Mouse (Mus musculus): ENCODE results near the gene Kcnf1. TPM values are rescaled to one million over a fixed set of nuclear protein-coding genes. Genes with fewer than 3 reads are reported as not detected.

Kcnf1 gene
- polyA plus RNA-seq, 1 experiment: not detected

DNA sequence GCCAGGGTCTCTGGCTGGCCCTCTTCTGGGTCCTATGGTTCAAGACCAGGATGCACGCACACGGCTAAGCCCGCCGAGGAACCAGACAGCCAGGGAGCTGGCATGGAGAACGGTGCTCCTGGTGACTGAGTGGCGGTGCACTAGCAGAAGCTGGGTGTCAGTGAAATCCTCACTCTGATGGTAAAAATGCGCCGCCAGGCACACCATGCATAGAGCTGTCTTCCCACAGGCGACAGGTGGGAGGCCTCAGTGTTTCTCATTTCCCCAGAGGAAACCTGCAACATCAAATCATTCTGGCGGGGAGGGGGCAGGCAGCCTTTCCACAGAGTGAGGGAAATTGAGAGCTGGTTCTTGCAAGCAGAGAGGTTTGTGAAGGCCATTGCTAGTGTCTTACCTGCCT lies 6.3 kb downstream of the Kcnf1 start:
- Histone ChIP-seq H3K9me3 (peaks cover 21% of the 10 kb centered on the region), H3K36me3 (replicated peaks; ENCODE audit: low read length) (no peaks in the 10 kb centered on the region), H3K4me3 (replicated peaks) (no peak overlapping the region), H3K4me1 (no peaks in the 10 kb centered on the region; the same call in 1 of the 2 replicates), H3K27me3 (replicated peaks) (peaks cover 27% of the 10 kb centered on the region)
- TF ChIP-seq FLI1 (IDR thresholded peaks at IDR 0.05; ENCODE audit: low read length) (no peak), GATA1 (IDR thresholded peaks at IDR 0.05; ENCODE audit: borderline replicate concordance, low read length) (no peak)

- Histone ChIP-seq H3K36me3 (replicated peaks; ENCODE audit: low read length) (no peaks in the 10 kb centered on the region), H3K4me3 (replicated peaks) (no peak overlapping the region), H3K9me3 (peaks cover 13% of the 10 kb centered on the region), H3K4me1 (no peaks in the 10 kb centered on the region), H3K27me3 (replicated peaks) (peaks cover 4% of the 10 kb centered on the region)
- TF ChIP-seq FLI1 (IDR thresholded peaks at IDR 0.05; ENCODE audit: low read length) (no peak), GATA1 (IDR thresholded peaks at IDR 0.05; ENCODE audit: borderline replicate concordance, low read length) (no peak)
Measured at GRCm38 (mm10) chr12:17166116-17166515, 10.6 kb downstream of the Kcnf1 start.

DNA sequence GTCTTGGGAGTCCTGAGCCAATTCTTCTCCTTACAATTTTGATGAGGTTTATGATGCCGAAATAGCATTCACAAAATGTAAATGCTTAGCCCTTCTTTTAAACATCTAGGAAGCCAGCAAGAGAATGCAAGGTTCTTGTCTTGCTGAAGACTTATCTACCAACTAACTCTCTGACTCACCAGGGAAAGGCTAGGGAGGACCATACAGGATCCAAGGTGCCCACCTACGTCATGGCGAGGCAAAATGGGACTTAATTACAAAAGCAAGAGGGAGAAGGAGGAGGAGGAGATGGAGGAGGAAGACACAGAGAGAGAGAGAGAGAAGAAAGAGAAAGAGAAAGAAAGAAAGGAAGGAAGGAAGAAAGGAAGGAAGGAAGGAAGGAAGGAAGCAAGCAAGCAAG lies 12.7 kb downstream of the Kcnf1 start:
- no peaks in the 10 kb centered on the region for H3K36me3 ChIP-seq (replicated peaks; ENCODE audit: low read length)
- peaks cover 17% of the 10 kb centered on the region for H3K9me3 ChIP-seq
- no peak overlapping the region for H3K4me3 ChIP-seq (replicated peaks)
- H3K27me3 ChIP-seq (replicated peaks): peaks cover 4% of the 10 kb centered on the region
- no peak for TF ChIP-seq GATA1 (IDR thresholded peaks at IDR 0.05; ENCODE audit: borderline replicate concordance, low read length)
- no peak for TF ChIP-seq FLI1 (IDR thresholded peaks at IDR 0.05; ENCODE audit: low read length)
- H3K4me1 ChIP-seq: no peaks in the 10 kb centered on the region

DNA sequence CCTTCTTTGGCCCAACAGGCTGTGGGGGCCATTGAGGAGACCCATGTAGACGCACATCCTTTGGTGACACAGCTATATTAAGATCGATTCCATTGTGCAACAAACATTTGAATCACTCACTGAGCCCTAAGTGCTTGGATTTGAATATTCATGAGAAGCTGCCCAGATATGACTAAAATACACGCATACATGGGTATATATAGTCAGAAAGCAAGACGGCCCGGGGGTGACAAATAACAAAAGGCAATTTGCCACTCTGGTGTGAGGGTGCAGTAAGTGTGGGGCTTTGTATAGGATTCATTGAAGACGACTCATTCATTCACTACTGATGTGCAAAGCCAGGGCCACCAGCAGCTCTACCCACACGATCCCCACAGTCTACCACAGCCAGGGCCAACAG lies 17.1 kb downstream of the Kcnf1 start:
- H3K4me3 ChIP-seq (replicated peaks): no peak overlapping the region
- H3K36me3 ChIP-seq (replicated peaks; ENCODE audit: low read length): no peaks in the 10 kb centered on the region
- H3K9me3 ChIP-seq: peaks cover 4% of the 10 kb centered on the region; the same call in 1 of the 2 replicates
- no peaks in the 10 kb centered on the region for H3K27me3 ChIP-seq (replicated peaks)
- no peaks in the 10 kb centered on the region for H3K4me1 ChIP-seq
- no peak for TF ChIP-seq FLI1 (IDR thresholded peaks at IDR 0.05; ENCODE audit: low read length)
- no peak for TF ChIP-seq GATA1 (IDR thresholded peaks at IDR 0.05; ENCODE audit: borderline replicate concordance, low read length)

DNA sequence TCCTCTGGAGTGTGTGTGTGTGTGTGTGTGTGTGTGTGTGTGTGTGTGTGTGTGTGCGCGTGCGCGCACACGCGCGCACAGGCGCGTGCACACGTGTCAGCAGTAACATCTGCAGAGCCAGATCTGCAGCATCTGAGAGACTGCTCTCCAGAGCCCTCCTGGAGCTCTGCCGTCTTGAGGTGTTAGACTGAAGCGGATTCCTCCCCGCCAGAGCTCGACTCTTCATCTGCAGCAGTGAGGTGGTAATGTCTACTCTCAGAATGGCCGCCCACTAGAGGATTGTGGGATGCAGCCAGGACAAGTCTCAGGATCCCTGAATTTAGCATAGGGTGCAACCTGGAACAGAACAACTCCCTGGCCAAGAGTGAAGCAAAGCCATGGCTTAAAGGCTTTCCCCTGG lies 19.1 kb downstream of the Kcnf1 start:
- no peaks in the 10 kb centered on the region for H3K36me3 ChIP-seq (replicated peaks; ENCODE audit: low read length)
- H3K27me3 ChIP-seq (replicated peaks): no peaks in the 10 kb centered on the region
- H3K4me1 ChIP-seq: peaks cover 2% of the 10 kb centered on the region; the same call in 1 of the 2 replicates
- H3K9me3 ChIP-seq: peaks cover 8% of the 10 kb centered on the region
- TF ChIP-seq GATA1 (IDR thresholded peaks at IDR 0.05; ENCODE audit: borderline replicate concordance, low read length): no peak
- no peak for TF ChIP-seq FLI1 (IDR thresholded peaks at IDR 0.05; ENCODE audit: low read length)
- H3K4me3 ChIP-seq (replicated peaks): no peak overlapping the region

GRCm38 (mm10) chr12:17155781-17156180 lies 20.9 kb downstream of the Kcnf1 start:
- Histone ChIP-seq H3K9me3 (peaks cover 20% of the 10 kb centered on the region), H3K36me3 (replicated peaks; ENCODE audit: low read length) (no peaks in the 10 kb centered on the region), H3K4me3 (replicated peaks) (no peak overlapping the region), H3K4me1 (peaks cover 5% of the 10 kb centered on the region), H3K27me3 (replicated peaks) (peaks cover 1% of the 10 kb centered on the region)
- TF ChIP-seq GATA1 (IDR thresholded peaks at IDR 0.05; ENCODE audit: borderline replicate concordance, low read length) (no peak), FLI1 (IDR thresholded peaks at IDR 0.05; ENCODE audit: low read length) (no peak)

DNA sequence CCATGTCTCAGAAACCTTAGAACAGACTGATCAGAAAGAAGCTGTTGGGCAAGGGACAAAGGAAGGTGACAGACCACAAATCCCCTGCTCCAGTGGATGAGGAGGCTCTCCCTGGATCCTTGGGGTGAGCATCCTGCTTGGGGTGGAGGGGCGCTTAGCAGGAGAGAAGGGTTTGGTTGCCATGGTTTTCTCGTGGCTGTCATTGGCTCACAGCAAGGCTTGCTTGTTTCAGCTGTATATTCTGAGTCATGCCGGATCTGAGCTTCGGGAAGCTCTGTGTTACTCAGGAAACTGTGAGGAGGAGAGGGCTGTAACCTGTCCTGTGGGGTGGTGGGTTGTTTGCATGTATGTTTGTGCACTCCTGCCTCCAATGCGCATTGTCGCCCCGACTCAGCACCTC lies 23.8 kb downstream of the Kcnf1 start:
- Histone ChIP-seq H3K9me3 (peaks cover 16% of the 10 kb centered on the region), H3K4me3 (replicated peaks) (no peak overlapping the region), H3K4me1 (peaks cover 19% of the 10 kb centered on the region), H3K36me3 (replicated peaks; ENCODE audit: low read length) (no peaks in the 10 kb centered on the region), H3K27me3 (replicated peaks) (peaks cover 8% of the 10 kb centered on the region)
- TF ChIP-seq GATA1 (IDR thresholded peaks at IDR 0.05; ENCODE audit: borderline replicate concordance, low read length): no peak
- TF ChIP-seq FLI1 (IDR thresholded peaks at IDR 0.05; ENCODE audit: low read length): no peak

DNA sequence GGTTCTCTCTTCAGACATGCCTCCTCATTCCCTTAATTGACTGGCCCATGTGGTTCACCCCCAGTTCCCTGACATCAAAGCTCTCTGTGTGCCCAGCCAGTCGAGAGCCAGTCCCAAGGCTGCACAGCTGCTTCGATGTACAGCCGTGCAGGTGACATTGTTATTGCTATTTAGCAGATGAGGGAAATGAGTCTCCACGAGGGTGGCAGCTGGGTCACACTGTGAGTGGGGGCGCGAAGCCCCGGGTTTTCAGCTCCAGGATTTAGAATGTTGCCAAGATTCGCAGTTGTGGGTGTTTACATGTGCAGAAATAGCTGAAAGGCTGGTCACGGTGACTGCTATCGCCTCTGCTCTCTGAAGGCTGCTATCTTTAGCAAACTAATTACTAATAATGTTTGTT lies 27.8 kb downstream of the Kcnf1 start:
- H3K36me3 ChIP-seq (replicated peaks; ENCODE audit: low read length): no peaks in the 10 kb centered on the region
- H3K4me1 ChIP-seq: peaks cover 19% of the 10 kb centered on the region
- no peak for TF ChIP-seq GATA1 (IDR thresholded peaks at IDR 0.05; ENCODE audit: borderline replicate concordance, low read length)
- no peak for TF ChIP-seq FLI1 (IDR thresholded peaks at IDR 0.05; ENCODE audit: low read length)
- no peak overlapping the region for H3K4me3 ChIP-seq (replicated peaks)
- H3K9me3 ChIP-seq: peaks cover 16% of the 10 kb centered on the region
- peaks cover 16% of the 10 kb centered on the region for H3K27me3 ChIP-seq (replicated peaks)

GRCm38 (mm10) chr12:17141791-17142190 lies 34.9 kb downstream of the Kcnf1 start:
- Histone ChIP-seq H3K9me3 (peaks cover 3% of the 10 kb centered on the region), H3K4me1 (no peaks in the 10 kb centered on the region), H3K4me3 (replicated peaks) (no peak overlapping the region), H3K36me3 (replicated peaks; ENCODE audit: low read length) (no peaks in the 10 kb centered on the region), H3K27me3 (replicated peaks) (peaks cover 12% of the 10 kb centered on the region)
- no peak for TF ChIP-seq GATA1 (IDR thresholded peaks at IDR 0.05; ENCODE audit: borderline replicate concordance, low read length)
- TF ChIP-seq FLI1 (IDR thresholded peaks at IDR 0.05; ENCODE audit: low read length): no peak

DNA sequence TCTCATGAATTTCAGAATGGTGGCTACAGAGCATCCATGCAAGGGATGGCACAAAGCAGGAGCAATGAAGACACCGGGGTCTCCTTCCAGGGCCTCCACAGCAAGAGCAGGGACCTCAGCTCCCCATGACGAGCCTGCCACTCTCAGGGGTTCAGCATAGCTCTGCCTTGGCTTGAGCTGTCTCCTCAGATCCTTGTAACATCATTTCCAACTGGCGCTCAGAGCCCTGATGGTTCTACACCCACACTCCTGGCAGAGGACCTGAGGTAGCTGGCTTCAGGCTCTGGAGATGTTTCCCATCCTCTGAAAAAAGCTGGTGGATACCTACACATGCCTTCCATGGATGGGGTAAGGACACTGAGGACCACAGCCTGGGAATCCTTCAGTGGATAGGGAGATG lies 36.3 kb downstream of the Kcnf1 start:
- Histone ChIP-seq H3K27me3 (replicated peaks) (peaks cover 9% of the 10 kb centered on the region), H3K9me3 (peaks cover 10% of the 10 kb centered on the region), H3K4me3 (replicated peaks) (no peak overlapping the region), H3K36me3 (replicated peaks; ENCODE audit: low read length) (no peaks in the 10 kb centered on the region), H3K4me1 (no peaks in the 10 kb centered on the region)
- no peak for TF ChIP-seq FLI1 (IDR thresholded peaks at IDR 0.05; ENCODE audit: low read length)
- TF ChIP-seq GATA1 (IDR thresholded peaks at IDR 0.05; ENCODE audit: borderline replicate concordance, low read length): no peak

DNA sequence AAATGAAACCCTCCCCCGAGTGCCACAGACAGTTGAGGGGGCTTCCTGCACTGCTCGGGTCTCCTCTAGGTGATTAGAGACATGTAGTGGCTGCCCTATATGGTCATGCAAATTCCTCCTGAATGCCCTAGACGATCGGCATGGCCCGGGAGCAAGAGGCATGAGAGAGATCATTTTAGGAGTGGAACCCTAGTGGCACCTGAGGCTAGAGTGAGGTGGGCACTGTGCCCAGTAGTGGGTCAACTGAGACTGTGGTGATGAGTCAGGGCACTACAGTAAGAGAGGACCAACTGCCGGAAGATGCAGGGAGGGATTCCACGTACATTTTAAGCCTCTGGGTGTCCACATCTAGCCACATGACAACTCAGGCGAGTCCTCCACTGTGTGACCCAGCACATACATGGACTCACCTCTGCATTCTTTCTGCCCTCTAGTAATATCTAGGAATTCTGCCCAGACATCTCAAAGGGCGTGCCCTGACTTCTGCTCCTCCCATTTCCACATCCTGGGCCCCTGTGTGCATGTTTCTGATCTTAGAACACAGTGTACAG lies 42.1 kb downstream of the Kcnf1 start:
- no peaks in the 10 kb centered on the region for H3K27me3 ChIP-seq (replicated peaks)
- TF ChIP-seq FLI1 (IDR thresholded peaks at IDR 0.05; ENCODE audit: low read length) (no peak), GATA1 (IDR thresholded peaks at IDR 0.05; ENCODE audit: borderline replicate concordance, low read length) (no peak)
- peaks cover 10% of the 10 kb centered on the region for H3K9me3 ChIP-seq
- H3K4me3 ChIP-seq (replicated peaks): no peak overlapping the region
- no peaks in the 10 kb centered on the region for H3K4me1 ChIP-seq
- no peaks in the 10 kb centered on the region for H3K36me3 ChIP-seq (replicated peaks; ENCODE audit: low read length)

All from megakaryocyte, embryonic 14.5 days (primary cell).